Mouse (Mus musculus) megakaryocyte progenitor cell, adult 5-6 weeks (primary cell): Measurements from ENCODE around the gene Cstf2. TPM values are rescaled to one million over a fixed set of nuclear protein-coding genes. Genes with fewer than 3 reads are reported as not detected.

Source experiments
- ATAC-seq: replicated peaks from 2 replicates; pipeline ENCODE4 v1.8.0; 2016; ENCODE audit warnings: mild to moderate bottlenecking, moderate TSS enrichment, inconsistent platforms; ENCODE audit not compliant: poor library complexity
- total RNA-seq, 2 experiments: library from RNA; stranded (forward) in 1 of 2; stranded (reverse) in 1 of 2; fragments of 157-497, 149-512 nt in 1 of 2; fragments of 200-1000 nt in 1 of 2; gene quantifications; 2 replicates each; pipeline versions ENCODE4 v1.2.3 to v1.2.4; 2015 to 2017

The Cstf2 gene
- total RNA-seq (2015) (65.6 and 75.7 TPM in 2 replicates), total RNA-seq (2017) (83.0 and 93.4 TPM in 2 replicates)

DNA sequence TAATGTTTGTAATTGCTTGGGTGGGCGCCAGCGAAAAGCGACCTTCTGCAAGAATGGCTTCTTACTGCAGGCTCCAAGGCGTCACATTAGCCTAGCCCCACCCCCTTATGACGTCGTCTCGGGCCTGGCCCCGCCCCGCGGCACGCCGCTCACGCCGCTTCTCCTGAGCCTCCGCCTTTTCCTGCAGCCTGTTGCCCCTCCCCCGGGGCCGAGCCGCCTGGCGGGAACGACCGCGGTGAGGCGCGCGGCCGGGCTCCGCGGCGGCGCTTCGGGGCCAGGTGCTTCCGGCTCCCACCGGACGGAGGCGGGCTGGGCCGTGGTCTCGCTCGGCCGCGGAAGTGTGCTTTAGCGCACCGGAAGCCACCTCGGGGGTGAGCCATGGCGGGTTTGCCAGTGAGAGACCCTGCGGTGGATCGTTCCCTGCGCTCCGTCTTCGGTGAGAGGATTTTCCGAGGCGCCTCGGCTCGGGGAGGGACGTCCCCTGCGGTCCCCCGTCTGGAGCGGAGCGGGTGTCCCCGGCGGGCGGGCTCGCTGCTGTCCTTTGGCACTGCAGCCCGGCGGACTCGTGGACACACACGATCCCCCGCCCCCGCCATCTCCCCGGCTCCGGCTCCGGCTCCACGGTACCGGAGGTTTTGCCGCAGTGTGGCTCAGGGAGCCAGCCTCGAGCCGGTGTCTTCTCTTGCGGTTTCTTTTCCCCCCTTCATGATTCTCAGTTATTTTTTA is at the start of gene Cstf2:
Cstf2 (plus strand) TSS at position 201 of the 726 bp plus-strand sequence.
- ATAC-seq: peak; percentile 96

DNA sequence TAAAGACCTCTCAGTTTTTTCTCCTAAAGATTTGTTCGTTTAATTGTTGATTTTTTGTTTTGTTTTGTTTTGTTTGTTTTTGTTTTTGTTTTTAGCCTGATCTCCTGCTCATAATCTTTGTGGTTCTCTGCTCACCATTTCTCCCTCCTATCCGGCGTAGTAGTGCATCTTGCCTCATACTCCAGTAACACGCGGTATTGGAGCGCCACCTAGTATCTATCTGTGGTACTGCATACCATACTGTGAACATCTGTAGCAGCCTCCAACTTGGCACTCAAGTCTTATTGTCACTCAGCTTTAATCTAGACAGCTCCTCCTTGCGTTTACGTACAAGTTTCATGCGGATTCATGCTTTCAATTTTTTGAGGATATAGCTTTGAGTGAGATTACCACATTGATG is 40.0 kb upstream of the Cstf2 start:
- ATAC-seq: peak; percentile 98

- no peak for ATAC-seq
Measured at GRCm38 (mm10) chrX:134020664-134021063, 38.3 kb upstream of the Cstf2 start.

DNA sequence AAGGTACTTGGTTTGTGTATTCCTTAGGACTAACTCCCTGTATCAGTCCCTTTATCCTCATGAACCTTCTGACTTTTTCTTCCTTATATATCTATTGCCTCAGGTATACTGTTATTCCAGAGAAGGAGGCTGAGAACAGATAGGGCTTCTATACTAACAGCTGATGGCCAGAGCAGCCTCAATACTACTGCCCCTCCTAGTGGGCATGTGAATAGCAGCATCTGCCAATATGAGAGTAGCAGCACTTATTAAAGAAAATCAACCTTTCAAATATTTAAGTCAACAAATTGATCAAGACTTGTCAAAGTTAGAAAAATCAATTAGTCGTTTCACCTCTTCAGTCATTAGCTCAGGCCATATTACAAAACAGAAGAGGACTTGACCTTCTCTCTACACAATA is 10.0 kb upstream of the Cstf2 start:
- 0 out of 2 replicates have a peak, but pooled peaks have one; percentile 54 for ATAC-seq

DNA sequence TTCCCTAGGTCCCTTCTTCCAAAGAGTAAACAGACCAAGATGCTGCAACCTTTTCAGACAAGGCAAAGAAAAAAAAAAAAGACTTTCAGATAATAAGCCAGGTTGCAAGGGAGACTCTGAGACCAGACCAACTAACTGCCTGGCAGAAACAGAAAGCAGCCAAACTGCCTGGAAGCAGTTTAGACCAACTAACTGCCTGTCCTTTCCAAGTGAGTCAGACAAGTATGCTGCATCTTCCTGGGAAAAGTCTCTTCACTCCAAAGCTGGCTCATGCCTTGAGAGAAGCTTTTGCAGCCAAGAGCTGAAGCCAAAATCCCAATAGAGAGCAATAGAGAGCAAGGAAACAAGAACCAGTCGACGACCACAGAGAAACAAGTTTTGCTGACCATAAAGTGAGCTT is 2.1 kb upstream of the Cstf2 start:
- ATAC-seq: no peak

DNA sequence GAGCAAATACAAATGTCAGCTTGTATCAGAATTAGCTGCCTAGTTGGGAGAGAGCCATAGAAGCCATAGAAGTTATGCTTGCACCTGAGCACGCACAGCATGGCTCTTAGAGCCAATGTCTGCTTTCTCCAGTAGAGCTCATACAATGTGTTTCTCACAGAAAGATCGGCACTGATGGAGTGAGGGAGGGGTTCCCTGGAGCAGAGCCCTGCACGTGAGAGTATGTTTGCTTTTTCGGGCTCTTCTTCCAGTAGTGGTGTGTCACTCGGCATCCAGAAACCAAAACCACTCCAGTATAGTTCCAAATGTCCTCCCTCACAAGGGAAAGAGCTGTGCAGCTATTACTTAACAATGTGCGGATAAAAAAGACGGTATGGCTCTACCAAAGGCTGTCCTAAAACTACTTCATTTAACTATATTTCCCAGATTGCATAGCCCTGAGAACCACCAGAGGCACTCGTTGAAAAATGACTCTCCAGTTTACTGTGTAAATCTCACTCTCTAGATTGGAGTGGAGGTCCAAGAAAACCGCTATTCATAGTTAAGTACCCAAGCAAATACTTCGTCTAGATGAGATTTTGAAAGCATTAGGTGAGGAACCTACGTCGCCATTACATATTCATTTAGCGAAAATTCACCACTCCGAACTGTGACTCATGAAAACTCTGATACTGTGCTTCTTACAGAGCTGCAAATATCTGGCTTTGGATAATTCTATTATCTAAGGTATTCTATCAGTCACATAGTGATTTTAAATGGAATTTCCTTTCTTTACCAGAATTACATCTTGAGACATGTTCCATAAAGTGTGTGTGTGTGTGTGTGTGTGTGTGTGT is 729 bp upstream of the Cstf2 start:
- no peak for ATAC-seq

DNA sequence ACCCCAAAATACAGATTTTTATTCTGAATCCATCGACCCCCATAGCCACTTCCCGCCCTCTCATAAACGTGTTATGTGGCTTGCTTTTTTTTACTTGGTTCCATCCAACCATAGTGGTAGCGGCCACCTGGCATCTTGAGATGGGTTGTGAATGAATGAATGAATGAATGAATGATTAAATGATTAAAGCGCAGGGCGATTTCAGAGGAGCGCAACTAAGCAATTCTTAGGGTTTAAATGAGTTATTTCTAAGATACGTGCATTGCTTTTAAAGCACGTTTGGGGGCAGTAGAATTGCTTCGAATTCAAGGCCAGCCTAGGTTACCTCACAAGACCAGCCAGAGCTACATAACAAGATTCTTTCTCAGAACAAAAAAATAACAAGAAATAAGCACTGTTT is 777 bp downstream of the Cstf2 start:
- peak; percentile 12 for ATAC-seq

GRCm38 (mm10) chrX:134085453-134085852 is 26.5 kb downstream of the Cstf2 start:
- no peak for ATAC-seq

DNA sequence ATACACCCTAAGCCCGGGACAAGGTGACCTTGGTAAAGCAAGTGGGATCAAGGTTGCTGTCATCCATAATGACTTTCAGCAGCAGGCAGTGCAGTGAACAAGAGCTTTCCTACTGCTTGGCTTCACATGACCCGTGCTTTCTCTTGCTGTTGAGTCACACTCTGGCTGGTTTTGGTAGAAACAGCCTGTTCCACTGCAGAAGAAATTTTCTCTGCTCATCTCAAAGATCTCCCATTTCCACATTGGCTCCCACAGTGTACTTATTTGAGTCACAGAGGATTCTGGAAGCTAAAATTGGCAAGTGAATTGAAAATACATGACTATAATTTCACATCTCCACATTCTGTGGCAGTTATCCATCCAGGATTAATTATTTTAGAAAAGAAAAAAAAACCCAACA is 43.7 kb downstream of the Cstf2 start:
- no peak for ATAC-seq

- no peak for ATAC-seq
Measured at GRCm38 (mm10) chrX:134111767-134112166, 52.8 kb downstream of the Cstf2 start.

- peak; percentile 100 for ATAC-seq
Measured at GRCm38 (mm10) chrX:134116417-134116816, 57.4 kb downstream of the Cstf2 start.

- ATAC-seq: no peak
Measured at GRCm38 (mm10) chrX:134128549-134128948, 69.6 kb downstream of the Cstf2 start.

DNA sequence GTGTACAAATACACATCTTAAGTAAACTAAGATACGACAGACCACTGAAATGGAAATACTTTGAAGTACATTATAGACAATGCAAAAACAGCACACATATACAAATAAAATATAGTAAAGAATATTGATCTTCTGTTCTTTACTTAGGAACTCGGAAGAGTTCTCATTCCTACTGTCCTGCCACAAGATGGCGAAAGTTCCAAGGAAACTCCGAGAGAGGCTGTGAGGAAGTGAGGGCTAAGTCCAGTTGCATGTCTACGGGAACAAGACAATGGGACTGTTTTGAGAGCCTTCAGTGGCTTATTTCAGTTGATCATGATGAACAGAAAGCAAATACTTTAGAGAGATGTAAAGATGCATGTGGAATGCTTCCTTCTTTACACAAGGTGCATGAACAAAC is 73.3 kb downstream of the Cstf2 start:
- peak; percentile 68 for ATAC-seq

- no peak for ATAC-seq
Measured at GRCm38 (mm10) chrX:134133821-134134220, 74.8 kb downstream of the Cstf2 start.

Other genes starting within 250 kb of the Cstf2 start
- not detected in 2 replicates for gene Tnmd, start 208.2 kb upstream of the Cstf2 start, total RNA-seq (2015)
- not detected in 2 replicates for gene Tnmd, start 208.2 kb upstream of the Cstf2 start, total RNA-seq (2017)
- gene Tspan6, start 160.8 kb upstream of the Cstf2 start, total RNA-seq (2015): 2.0 and 3.8 TPM in 2 replicates
- gene Tspan6, start 160.8 kb upstream of the Cstf2 start, total RNA-seq (2017): 3.0 and 3.9 TPM in 2 replicates
- not detected in 2 replicates for gene Srpx2, start 150.8 kb upstream of the Cstf2 start, total RNA-seq (2015)
- gene Srpx2, start 150.8 kb upstream of the Cstf2 start, total RNA-seq (2017): not detected in 2 replicates
- 1.3 and 1.9 TPM in 2 replicates for gene Sytl4, start 77.4 kb upstream of the Cstf2 start, total RNA-seq (2015)
- 2.2 and 5.2 TPM in 2 replicates for gene Sytl4, start 77.4 kb upstream of the Cstf2 start, total RNA-seq (2017)
- gene Xkrx, start 102.9 kb downstream of the Cstf2 start, total RNA-seq (2015): 0.59 and 1.4 TPM in 2 replicates
- gene Xkrx, start 102.9 kb downstream of the Cstf2 start, total RNA-seq (2017): not detected in 2 replicates
- not detected in 2 replicates for gene Arl13a, start 128.3 kb downstream of the Cstf2 start, total RNA-seq (2015)
- not detected in 2 replicates for gene Arl13a, start 128.3 kb downstream of the Cstf2 start, total RNA-seq (2017)
- not detected in 2 replicates for gene Nox1, start 162.8 kb downstream of the Cstf2 start, total RNA-seq (2015)
- gene Nox1, start 162.8 kb downstream of the Cstf2 start, total RNA-seq (2017): 0.04 TPM in 1 of 2 replicates, not detected in the other
- 29.4 and 32.6 TPM in 2 replicates for gene Trmt2b, start 217.8 kb downstream of the Cstf2 start, total RNA-seq (2015)
- 35.6 and 37.4 TPM in 2 replicates for gene Trmt2b, start 217.8 kb downstream of the Cstf2 start, total RNA-seq (2017)
- not detected in 2 replicates for gene Tmem35a, start 236.0 kb downstream of the Cstf2 start, total RNA-seq (2015)
- gene Tmem35a, start 236.0 kb downstream of the Cstf2 start, total RNA-seq (2017): not detected in 2 replicates
- 34.5 and 38.5 TPM in 2 replicates for gene Cenpi, start 248.9 kb downstream of the Cstf2 start, total RNA-seq (2015)
- 35.3 and 42.9 TPM in 2 replicates for gene Cenpi, start 248.9 kb downstream of the Cstf2 start, total RNA-seq (2017)